In the genomic region with DNA sequence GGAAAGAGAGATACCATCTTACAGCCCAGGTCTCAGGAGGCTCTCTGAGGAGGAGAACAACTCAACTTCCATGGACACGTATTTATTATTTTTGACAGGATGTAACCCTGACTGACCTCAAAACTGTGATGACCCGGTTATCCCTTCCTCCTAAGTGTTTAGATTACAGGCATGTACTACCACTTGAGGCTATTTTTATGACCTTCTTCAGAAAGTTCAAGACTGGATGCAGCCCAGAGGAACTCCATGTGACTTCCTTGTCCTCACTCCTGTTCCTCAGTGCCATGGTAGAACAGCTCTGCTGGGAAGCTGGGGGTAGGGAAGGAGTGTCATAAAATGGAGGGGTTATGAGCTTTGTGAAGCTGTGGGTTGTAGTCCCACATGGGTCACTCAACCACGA, we compare ENCODE assay signal across 27 mouse cellular contexts. TPM values are rescaled to one million over a fixed set of nuclear protein-coding genes. Genes with fewer than 3 reads are reported as not detected.
DNase-seq lines count a peak whose midpoint lies in the region; ATAC-seq and TF ChIP-seq lines count a peak whose summit lies in the region.
"Had no signal": no experiment of that assay in that cellular context is flagged by ENCODE, and none has a peak within 500 bp of the region (broad histone marks: within the 10 kb centered on the region; RNA-seq: fewer than 3 reads in every experiment).

No protein-coding gene starts in this region.

- TF ChIP-seq EP300 in CH12.LX (IDR thresholded peaks at IDR 0.05; ENCODE audit: low read length) = no peak

- peaks cover 60% of the 10 kb centered on the region for H3K79me2 ChIP-seq in CH12.LX (replicated peaks; ENCODE audit: control insufficient read depth, extremely low read depth, insufficient read depth, poor library complexity, severe bottlenecking)

- no peak for TF ChIP-seq CTCF in CH12.LX (conservative IDR thresholded peaks at IDR 0.05 in 1 of 2, IDR thresholded peaks at IDR 0.05 in 1 of 2; ENCODE audit: low read depth in 2 of 2, low read length in 2 of 2)

- H3K36me3 ChIP-seq in heart, embryonic 11.5 days (ENCODE audit: control insufficient read depth, insufficient read depth, low read length) = peaks cover 8% of the 10 kb centered on the region
- peaks cover 8% of the 10 kb centered on the region; the same call in 1 of the 2 replicates for H3K36me3 ChIP-seq in heart, embryonic 16.5 days (ENCODE audit: control insufficient read depth, insufficient read depth)
- no peaks in the 10 kb centered on the region for H3K36me3 ChIP-seq in liver, embryonic 15.5 days (replicated peaks)
- H3K36me3 ChIP-seq in liver, embryonic 12.5 days = no peaks in the 10 kb centered on the region
- H3K36me3 ChIP-seq in CH12.LX (replicated peaks in 1 of 2; ENCODE audit: control insufficient read depth in 1 of 2, insufficient read depth in 1 of 2, low read length in 1 of 2) = peaks cover 0 to 34% of the 10 kb centered on the region in 2 experiments
- H3K36me3 ChIP-seq: midbrain, embryonic 13.5 days had no signal

- H3K4me2 ChIP-seq in heart, embryonic 11.5 days = no peak overlapping the region
- H3K4me2 ChIP-seq in heart, embryonic 16.5 days (ENCODE audit: low read depth, low read length) = no peak overlapping the region
- H3K4me2 ChIP-seq in liver, embryonic 15.5 days = no peak overlapping the region
- no peak overlapping the region for H3K4me2 ChIP-seq in liver, embryonic 12.5 days
- peak overlapping the region; percentile 73; the same call in 1 of the 2 replicates for H3K4me2 ChIP-seq in CH12.LX (ENCODE audit: insufficient read depth, low read depth, poor library complexity, severe bottlenecking)
- H3K4me2 ChIP-seq: hindbrain, embryonic 14.5 days; limb, embryonic 12.5 days; lung, embryonic 14.5 days; midbrain, embryonic 13.5 days had no signal

- peak; percentile 91 for DNase-seq in heart, adult 11 months
- DNase-seq in heart, postnatal 14 days = no peak
- DNase-seq in CH12.LX (ENCODE audit: extremely low read depth) = no peak
- DNase-seq in layer of hippocampus, postnatal 36 days = no peak
- DNase-seq: adrenal gland, postnatal 25 days; cerebellum, adult 8-10 months; cerebellum, postnatal 36 days; embryo, embryonic 11 days; gastrocnemius, postnatal 25 days; kidney, adult 8-10 months; kidney, postnatal 14 days; lung, embryonic 14.5 days; thymus, adult 2 months; thymus, postnatal 4 days had no signal

- no peak for TF ChIP-seq POLR2A in CH12.LX (IDR thresholded peaks at IDR 0.05; ENCODE audit: low read depth, low read length)

- 48% methylated on average over 3 of the region's 3 CpGs for WGBS in heart, embryonic 11.5 days (ENCODE audit: insufficient replicate concordance)
- 38% methylated on average over 3 of the region's 3 CpGs for WGBS in heart, embryonic 16.5 days
- 46% methylated on average over 3 of the region's 3 CpGs for WGBS in liver, embryonic 15.5 days (ENCODE audit: insufficient replicate concordance)
- 39% methylated on average over 3 of the region's 3 CpGs for WGBS in liver, embryonic 12.5 days (ENCODE audit: insufficient replicate concordance)

- H3K4me3 ChIP-seq in heart, embryonic 11.5 days (ENCODE audit: low read depth, low read length) = no peak overlapping the region
- no peak overlapping the region for H3K4me3 ChIP-seq in heart, embryonic 16.5 days (ENCODE audit: low read length)
- no peak overlapping the region for H3K4me3 ChIP-seq in liver, embryonic 15.5 days (replicated peaks)
- H3K4me3 ChIP-seq in liver, embryonic 12.5 days = no peak overlapping the region
- H3K4me3 ChIP-seq in CH12.LX (replicated peaks in 1 of 3; ENCODE audit: low read depth in 2 of 3, low read length in 2 of 3, poor library complexity in 1 of 3) = no peak overlapping the region
- H3K4me3 ChIP-seq: layer of hippocampus, adult 2 months; limb, embryonic 12.5 days; megakaryocyte, embryonic 14.5 days; midbrain, embryonic 13.5 days had no signal

- peaks cover 98% of the 10 kb centered on the region for H3K4me1 ChIP-seq in heart, embryonic 11.5 days (ENCODE audit: control insufficient read depth, insufficient read depth, low read length)
- H3K4me1 ChIP-seq in heart, embryonic 16.5 days (ENCODE audit: control insufficient read depth, insufficient read depth, low read length) = peaks cover 96% of the 10 kb centered on the region
- peaks cover 35% of the 10 kb centered on the region for H3K4me1 ChIP-seq in liver, embryonic 15.5 days (replicated peaks)
- H3K4me1 ChIP-seq in liver, embryonic 12.5 days = peaks cover 20% of the 10 kb centered on the region
- H3K4me1 ChIP-seq in CH12.LX (ENCODE audit: control insufficient read depth in 1 of 2, insufficient read depth in 2 of 2) = peaks cover 40 to 87% of the 10 kb centered on the region in 2 experiments

- dilution Hi-C loops in CH12.LX (cut with MboI; ENCODE audit: extremely low pct_ligation_motif_present, extremely low pct_unique_long_range_greater_than_20kb, low sequenced_read_pairs) = no loop called here

- no peak overlapping the region for H3K27ac ChIP-seq in heart, embryonic 11.5 days (ENCODE audit: low read depth, low read length)
- H3K27ac ChIP-seq in heart, embryonic 16.5 days (ENCODE audit: low read length) = peak overlapping the region; percentile 48; the same call in 1 of the 2 replicates
- no peak overlapping the region for H3K27ac ChIP-seq in liver, embryonic 15.5 days (replicated peaks)
- no peak overlapping the region for H3K27ac ChIP-seq in liver, embryonic 12.5 days
- H3K27ac ChIP-seq in CH12.LX (ENCODE audit: insufficient read depth, low read depth) = peak overlapping the region; percentile 54
- H3K27ac ChIP-seq: hindbrain, embryonic 14.5 days; layer of hippocampus, adult 2 months; midbrain, embryonic 13.5 days; stomach, postnatal 0 days had no signal

- intact Hi-C loops in heart, postnatal 14 days (cut with DNase I) = no loop called here

- TF ChIP-seq RAD21 in CH12.LX (IDR thresholded peaks at IDR 0.05; ENCODE audit: low read depth, low read length) = no peak

- H3K9me3 ChIP-seq in heart, embryonic 11.5 days (replicated peaks; ENCODE audit: control insufficient read depth, low read length) = no peaks in the 10 kb centered on the region
- no peaks in the 10 kb centered on the region for H3K9me3 ChIP-seq in heart, embryonic 16.5 days (replicated peaks; ENCODE audit: control insufficient read depth, low read length)
- no peaks in the 10 kb centered on the region for H3K9me3 ChIP-seq in liver, embryonic 15.5 days (replicated peaks)
- H3K9me3 ChIP-seq in liver, embryonic 12.5 days (replicated peaks) = no peaks in the 10 kb centered on the region
- no peaks in the 10 kb centered on the region for H3K9me3 ChIP-seq in CH12.LX (replicated peaks; ENCODE audit: low read length)
- H3K9me3 ChIP-seq: limb, embryonic 12.5 days; megakaryocyte, embryonic 14.5 days; midbrain, embryonic 13.5 days had no signal

- in situ Hi-C loops in CH12.LX (cut with MboI; ENCODE audit: low pct_ligation_motif_present, low pct_unique_long_range_greater_than_20kb, low sequenced_read_pairs) = no loop called here

- H3K9ac ChIP-seq in heart, embryonic 11.5 days (ENCODE audit: low read depth, low read length) = no peak overlapping the region
- H3K9ac ChIP-seq in heart, embryonic 16.5 days (ENCODE audit: low read length) = no peak overlapping the region
- no peak overlapping the region for H3K9ac ChIP-seq in liver, embryonic 15.5 days
- H3K9ac ChIP-seq in liver, embryonic 12.5 days = no peak overlapping the region
- H3K9ac ChIP-seq in CH12.LX (ENCODE audit: insufficient read depth, low read depth) = no peak overlapping the region
- H3K9ac ChIP-seq: hindbrain, embryonic 14.5 days; limb, embryonic 12.5 days; lung, embryonic 14.5 days; midbrain, embryonic 13.5 days had no signal

- no peaks in the 10 kb centered on the region for H3K27me3 ChIP-seq in heart, embryonic 11.5 days (ENCODE audit: control insufficient read depth, insufficient read depth, low read length)
- H3K27me3 ChIP-seq in heart, embryonic 16.5 days (ENCODE audit: control insufficient read depth, insufficient read depth, low read length) = no peaks in the 10 kb centered on the region
- H3K27me3 ChIP-seq in liver, embryonic 15.5 days = no peaks in the 10 kb centered on the region
- no peaks in the 10 kb centered on the region for H3K27me3 ChIP-seq in liver, embryonic 12.5 days (replicated peaks)
- no peaks in the 10 kb centered on the region for H3K27me3 ChIP-seq in CH12.LX (replicated peaks)
- H3K27me3 ChIP-seq: limb, embryonic 12.5 days; megakaryocyte, embryonic 14.5 days; midbrain, embryonic 13.5 days had no signal

- ATAC-seq in heart, embryonic 11.5 days (replicated peaks; ENCODE audit: insufficient number of reproducible peaks, low FRiP score, low TSS enrichment) = no peak
- no peak for ATAC-seq in heart, embryonic 16.5 days (replicated peaks; ENCODE audit: extremely low read depth, insufficient read depth, low FRiP score)
- ATAC-seq in liver, embryonic 15.5 days (ENCODE audit: insufficient read depth) = peak; percentile 19; the same call in 1 of the 2 replicates
- no peak for ATAC-seq in liver, embryonic 12.5 days
- ATAC-seq: CD4-positive, CD25-positive, alpha-beta regulatory T cell, adult 4 months; forebrain, embryonic 16.5 days; inflammation-experienced regulatory T-cells, adult 6 months; midbrain, embryonic 13.5 days had no signal

TF ChIP-seq in CH12.LX, 34 proteins besides CTCF, POLR2A, EP300 and RAD21 (continues in another document):
- no peak for TF ChIP-seq GABPA (IDR thresholded peaks at IDR 0.05; ENCODE audit: insufficient replicate concordance, low read depth, low read length)
- no peak for TF ChIP-seq MYC (IDR thresholded peaks at IDR 0.05; ENCODE audit: low read depth, low read length)
- no peak for TF ChIP-seq ZC3H11A (IDR thresholded peaks at IDR 0.05; ENCODE audit: low read depth, low read length)
- TF ChIP-seq ZMIZ1 (IDR thresholded peaks at IDR 0.05; ENCODE audit: low read depth, low read length) = no peak
- TF ChIP-seq JUND (conservative IDR thresholded peaks at IDR 0.05; ENCODE audit: low read depth, low read length) = no peak
- TF ChIP-seq TBP (conservative IDR thresholded peaks at IDR 0.05; ENCODE audit: low read depth, low read length) = no peak
- no peak for TF ChIP-seq MAX (IDR thresholded peaks at IDR 0.05; ENCODE audit: low read length)
- no peak for TF ChIP-seq CHD2 (IDR thresholded peaks at IDR 0.05; ENCODE audit: low read length)
- TF ChIP-seq E2F4 (IDR thresholded peaks at IDR 0.05; ENCODE audit: insufficient replicate concordance, low read depth, low read length) = no peak
- no peak for TF ChIP-seq MEF2A (IDR thresholded peaks at IDR 0.05; ENCODE audit: borderline replicate concordance, low read depth, low read length)

RNA-seq across cellular contexts. Expression of a gene that starts 16.1 kb away (rescaled TPM):
- 42.9 and 52.9 TPM in 2 replicates for polyA plus RNA-seq in heart, embryonic 11.5 days (2014; fragmentation: Nextera tagmentation; extraction: Ambion mirVana)
- 28.0 and 28.2 TPM in 2 replicates for polyA plus RNA-seq in heart, embryonic 16.5 days (2015; fragmentation: Nextera tagmentation; extraction: Ambion mirVana)
- 10 to 100 TPM; 27.4 to 29.5 TPM for total RNA-seq in heart, postnatal 14 days (2021)
- 3.0 and 3.8 TPM in 2 replicates for polyA plus RNA-seq in liver, embryonic 15.5 days (2015; fragmentation: Nextera tagmentation; extraction: Ambion mirVana)
- polyA plus RNA-seq in liver, embryonic 12.5 days (2016; fragmentation: Nextera tagmentation; extraction: Ambion mirVana) = 5.0 and 5.1 TPM in 2 replicates
- 7.0 and 8.7 TPM in 2 replicates for total RNA-seq in CH12.LX (2012; rRNA removed)
- 1.3 and 1.5 TPM in 2 replicates for total RNA-seq in CH12.LX (2014; rRNA removed)
- 6.6 and 8.5 TPM in 2 replicates for polyA plus RNA-seq in CH12.LX (2012; ENCODE audit: insufficient read length, low read depth)
- 10 to 100 TPM; 10.7 to 11.5 TPM for total RNA-seq in layer of hippocampus, postnatal 36 days (2021)

Comparison
In these comparisons a context has a peak if more than half of its experiments do, and no peak if none do; other contexts are left out.
1. H3K27ac ChIP-seq: peak in heart, embryonic 16.5 days (single experiment) and CH12.LX (single experiment); none in heart, embryonic 11.5 days (single experiment), liver, embryonic 15.5 days (single experiment) and liver, embryonic 12.5 days (single experiment).